9 mouse cellular contexts compared by ENCODE assay signal in the genomic region with DNA sequence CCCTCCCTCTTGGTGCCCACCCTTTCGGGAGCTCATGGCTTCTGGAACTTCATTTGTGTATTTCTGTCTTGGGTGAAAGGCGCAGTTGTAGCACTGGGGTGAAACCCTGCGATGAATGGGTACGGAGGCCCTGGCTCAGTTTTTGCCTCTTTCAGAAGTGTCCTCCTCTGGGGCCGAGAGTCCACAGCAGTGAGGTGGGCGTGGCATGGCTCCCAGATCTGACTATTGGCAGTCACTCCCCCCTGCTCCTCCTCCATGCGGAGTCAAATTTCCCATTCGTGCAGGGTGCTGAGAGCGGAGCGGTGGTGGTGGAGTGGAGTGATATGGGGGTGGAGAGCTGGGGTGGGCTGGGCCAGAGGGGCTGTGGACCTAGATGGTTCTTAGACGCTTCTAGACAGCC. TPM values are rescaled to one million over a fixed set of nuclear protein-coding genes. Genes with fewer than 3 reads are reported as not detected.
A peak's percentile ranks its signal among the peaks of the same experiment; 100 is the strongest.
DNase-seq lines count a peak whose midpoint lies in the region; ATAC-seq lines count a peak whose summit lies in the region.
"Had no signal": no experiment of that assay in that cellular context is flagged by ENCODE, and none has a peak within 500 bp of the region (broad histone marks: within the 10 kb centered on the region; RNA-seq: fewer than 3 reads in every experiment).

No protein-coding gene starts in this region.

- no peak for DNase-seq in heart, embryonic 10.5 days (ENCODE audit: low spot score)
- DNase-seq in heart, postnatal 25 days (ENCODE audit: low spot score): no peak
- peak; percentile 71 for DNase-seq in embryonic facial prominence, embryonic 11.5 days (ENCODE audit: low spot score)
- peak; percentile 52 for DNase-seq in lung, postnatal 14 days
- DNase-seq in Muller cell, postnatal 12 days (ENCODE audit: inconsistent ontology term): no peak
- DNase-seq in cerebellum, postnatal 4 days (ENCODE audit: low spot score in 2 of 2): no peak

- H3K4me1 ChIP-seq in heart, embryonic 10.5 days: peaks cover 14% of the 10 kb centered on the region; the same call in 1 of the 2 replicates
- no peaks in the 10 kb centered on the region for H3K4me1 ChIP-seq in embryonic facial prominence, embryonic 11.5 days (ENCODE audit: control insufficient read depth, insufficient read depth, low read length)
- peaks cover 9% of the 10 kb centered on the region; the same call in 1 of the 2 replicates for H3K4me1 ChIP-seq in kidney, embryonic 16.5 days (ENCODE audit: insufficient read depth, low read length)

- no peaks in the 10 kb centered on the region for H3K36me3 ChIP-seq in heart, embryonic 10.5 days
- no peaks in the 10 kb centered on the region for H3K36me3 ChIP-seq in embryonic facial prominence, embryonic 11.5 days (replicated peaks; ENCODE audit: control insufficient read depth, insufficient read depth, low read depth, low read length)
- H3K36me3 ChIP-seq in kidney, embryonic 16.5 days (ENCODE audit: insufficient read depth, low read length): no peaks in the 10 kb centered on the region

- peaks cover 16% of the 10 kb centered on the region; the same call in 1 of the 2 replicates for H3K27me3 ChIP-seq in heart, embryonic 10.5 days (ENCODE audit: insufficient read depth, poor library complexity, severe bottlenecking)
- H3K27me3 ChIP-seq in embryonic facial prominence, embryonic 11.5 days (ENCODE audit: control insufficient read depth, insufficient read depth, low read length): no peaks in the 10 kb centered on the region
- no peaks in the 10 kb centered on the region for H3K27me3 ChIP-seq in kidney, embryonic 16.5 days (ENCODE audit: insufficient read depth, low read length)

- WGBS in heart, embryonic 10.5 days: 22% methylated on average over 11 of the region's 11 CpGs
- WGBS in embryonic facial prominence, embryonic 11.5 days: 19% methylated on average over 11 of the region's 11 CpGs
- 16% methylated on average over 11 of the region's 11 CpGs for WGBS in kidney, embryonic 16.5 days

- no peak overlapping the region for H3K9ac ChIP-seq in embryonic facial prominence, embryonic 11.5 days (replicated peaks; ENCODE audit: low read length)
- peak overlapping the region; percentile 50 for H3K9ac ChIP-seq in kidney, embryonic 16.5 days (replicated peaks; ENCODE audit: low read length)

- no peak overlapping the region for H3K4me2 ChIP-seq in embryonic facial prominence, embryonic 11.5 days (ENCODE audit: low read depth, low read length)
- H3K4me2 ChIP-seq in kidney, embryonic 16.5 days (replicated peaks; ENCODE audit: low read depth, low read length): peak overlapping the region; percentile 52

- H3K9me3 ChIP-seq in heart, embryonic 10.5 days: no peaks in the 10 kb centered on the region
- no peaks in the 10 kb centered on the region for H3K9me3 ChIP-seq in embryonic facial prominence, embryonic 11.5 days (replicated peaks; ENCODE audit: control insufficient read depth, low read length)
- H3K9me3 ChIP-seq in kidney, embryonic 16.5 days (ENCODE audit: low read length): no peaks in the 10 kb centered on the region

- intact Hi-C loops in heart, postnatal 25 days (cut with DNase I): loop anchor here (10.0 kb wide), 1 partner anchor 289 kb away; no protein-coding TSS in a partner anchor

- peak overlapping the region; percentile 38 for H3K4me3 ChIP-seq in heart, embryonic 10.5 days
- no peak overlapping the region for H3K4me3 ChIP-seq in embryonic facial prominence, embryonic 11.5 days (ENCODE audit: low read depth, low read length)
- H3K4me3 ChIP-seq in kidney, embryonic 16.5 days (ENCODE audit: low read length): peak overlapping the region; percentile 28

- 0 out of 2 replicates have a peak overlapping the region, but pooled peaks have one; percentile 16 for H3K27ac ChIP-seq in heart, embryonic 10.5 days
- no peak overlapping the region for H3K27ac ChIP-seq in embryonic facial prominence, embryonic 11.5 days (replicated peaks; ENCODE audit: low read depth, low read length)
- H3K27ac ChIP-seq in kidney, embryonic 16.5 days (ENCODE audit: low read length): 0 out of 2 replicates have a peak overlapping the region, but pooled peaks have one; percentile 14

- peak; percentile 76 for ATAC-seq in embryonic facial prominence, embryonic 11.5 days (replicated peaks; ENCODE audit: insufficient number of reproducible peaks, low FRiP score, low TSS enrichment, low read depth)
- peak; percentile 94 for ATAC-seq in kidney, embryonic 16.5 days (ENCODE audit: low FRiP score, low TSS enrichment)
- ATAC-seq in cerebellum, adult (ENCODE audit: insufficient number of reproducible peaks, low FRiP score, low TSS enrichment): no peak

RNA-seq across cellular contexts. Expression of a gene that starts 3.1 kb away (rescaled TPM):
- polyA plus RNA-seq in heart, embryonic 10.5 days (2016; fragmentation: Nextera tagmentation; extraction: Ambion mirVana): 0.28 TPM in 1 of 2 replicates, not detected in the other
- total RNA-seq in heart, postnatal 25 days (2021): 1 to 10 TPM in 1 of 2 experiments, under 1 TPM in 1; 0.98 to 1.3 TPM
- 0.71 TPM in 1 of 2 replicates, not detected in the other for polyA plus RNA-seq in embryonic facial prominence, embryonic 11.5 days (2014; fragmentation: Nextera tagmentation; extraction: Ambion mirVana)
- 0.23 and 0.39 TPM in 2 replicates for polyA plus RNA-seq in kidney, embryonic 16.5 days (2015; fragmentation: Nextera tagmentation; extraction: Ambion mirVana)
- total RNA-seq: hematopoietic stem cell, adult 5-6 weeks had no signal

RNA-seq across cellular contexts. Expression of a gene that starts 29.7 kb away (rescaled TPM):
- polyA plus RNA-seq in heart, embryonic 10.5 days (2016; fragmentation: Nextera tagmentation; extraction: Ambion mirVana): not detected in 2 replicates
- total RNA-seq in heart, postnatal 25 days (2021): not detected
- polyA plus RNA-seq in embryonic facial prominence, embryonic 11.5 days (2014; fragmentation: Nextera tagmentation; extraction: Ambion mirVana): not detected in 2 replicates
- not detected in 2 replicates for polyA plus RNA-seq in kidney, embryonic 16.5 days (2015; fragmentation: Nextera tagmentation; extraction: Ambion mirVana)
- total RNA-seq: hematopoietic stem cell, adult 5-6 weeks had no signal

Comparison
In these comparisons a context has a peak if more than half of its experiments do, and no peak if none do; other contexts are left out.
1. DNase-seq: peak in embryonic facial prominence, embryonic 11.5 days (single experiment) and lung, postnatal 14 days (single experiment); none in heart, embryonic 10.5 days (single experiment), heart, postnatal 25 days (single experiment), Muller cell, postnatal 12 days (single experiment) and cerebellum, postnatal 4 days (0 of 2).